Mouse (Mus musculus): ENCODE measurements around the gene Nr4a3. TPM values are rescaled to one million over a fixed set of nuclear protein-coding genes. Genes with fewer than 3 reads are reported as not detected.

The Nr4a3 gene
- polyA plus RNA-seq, 1 experiment from 2014 or later, result not detected

DNA sequence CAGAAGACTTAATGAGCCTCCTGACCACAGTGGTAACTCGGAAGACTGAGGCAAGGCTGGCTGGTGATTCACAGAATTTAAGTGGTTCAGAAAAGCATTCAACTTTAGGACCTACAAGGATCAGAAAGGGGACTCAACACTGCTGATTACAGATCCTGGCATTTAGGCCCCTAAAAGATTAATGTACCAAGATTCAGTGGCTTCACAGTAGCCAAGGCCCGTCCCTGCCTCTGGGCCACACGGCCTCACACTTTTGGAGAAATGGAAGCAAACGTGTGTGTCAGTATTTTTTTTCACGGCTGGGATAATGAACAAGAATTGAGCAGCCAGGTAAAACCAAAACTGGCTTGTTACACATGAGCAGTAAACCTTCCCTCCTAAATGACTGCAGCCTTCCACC lies 6.1 kb upstream of the Nr4a3 start:
- H3K36me3 ChIP-seq (ENCODE audit: control insufficient read depth, insufficient read depth, low read length), result no peaks in the 10 kb centered on the region
- no peak overlapping the region for H3K4me3 ChIP-seq (ENCODE audit: low read depth, low read length)
- H3K4me1 ChIP-seq (replicated peaks; ENCODE audit: control insufficient read depth, insufficient read depth, low read length), result peaks cover 6% of the 10 kb centered on the region; the same call in 1 of the 2 replicates
- no peak overlapping the region for H3K27ac ChIP-seq (ENCODE audit: low read depth)
- no peak for DNase-seq (ENCODE audit: low spot score)
- 84% methylated on average over 5 of the region's 5 CpGs for WGBS
- no peak overlapping the region for H3K9ac ChIP-seq (ENCODE audit: low read length)
- no peak for ATAC-seq (replicated peaks; ENCODE audit: low FRiP score, low TSS enrichment, low read depth)
- H3K9me3 ChIP-seq (ENCODE audit: control insufficient read depth, low read length), result no peaks in the 10 kb centered on the region
- H3K27me3 ChIP-seq (replicated peaks; ENCODE audit: control insufficient read depth, insufficient read depth, low read length), result no peaks in the 10 kb centered on the region
- H3K4me2 ChIP-seq (ENCODE audit: low read length), result no peak overlapping the region

DNA sequence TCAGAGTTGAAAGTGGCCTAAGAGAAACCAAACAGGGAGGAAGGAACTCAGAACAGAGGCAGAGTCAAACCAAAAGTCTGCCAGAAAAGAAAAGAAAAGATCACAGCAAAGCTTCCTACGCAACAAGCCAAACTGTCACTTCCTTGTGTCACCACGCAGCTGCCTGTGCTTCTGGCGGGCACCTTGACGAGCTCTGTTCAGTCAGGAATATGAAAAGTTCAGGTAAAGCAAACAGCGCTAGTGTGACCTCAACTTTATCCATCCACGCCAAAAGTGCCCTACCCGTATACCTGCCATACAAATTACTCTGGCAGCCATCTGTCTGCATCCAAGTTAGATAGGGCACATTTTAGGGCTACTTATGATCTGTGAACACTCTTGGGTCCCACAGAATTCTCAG lies 5.2 kb upstream of the Nr4a3 start:
- H3K27ac ChIP-seq (ENCODE audit: low read depth), result no peak overlapping the region
- ATAC-seq (replicated peaks; ENCODE audit: low FRiP score, low TSS enrichment, low read depth) (no peak), DNase-seq (ENCODE audit: low spot score) (no peak)
- no peaks in the 10 kb centered on the region for H3K27me3 ChIP-seq (replicated peaks; ENCODE audit: control insufficient read depth, insufficient read depth, low read length)
- no peak overlapping the region for H3K4me3 ChIP-seq (ENCODE audit: low read depth, low read length)
- 80% methylated on average over 7 of the region's 7 CpGs for WGBS
- H3K9me3 ChIP-seq (ENCODE audit: control insufficient read depth, low read length), result no peaks in the 10 kb centered on the region
- H3K4me2 ChIP-seq (ENCODE audit: low read length), result no peak overlapping the region
- H3K4me1 ChIP-seq (replicated peaks; ENCODE audit: control insufficient read depth, insufficient read depth, low read length), result peaks cover 11% of the 10 kb centered on the region; the same call in 1 of the 2 replicates
- no peak overlapping the region for H3K9ac ChIP-seq (ENCODE audit: low read length)
- no peaks in the 10 kb centered on the region for H3K36me3 ChIP-seq (ENCODE audit: control insufficient read depth, insufficient read depth, low read length)

GRCm38 (mm10) chr4:48042466-48042785 lies 2.5 kb upstream of the Nr4a3 start:
- 1% methylated on average over 4 of the region's 4 CpGs for WGBS
- DNase-seq (ENCODE audit: low spot score) (no peak), ATAC-seq (replicated peaks; ENCODE audit: low FRiP score, low TSS enrichment, low read depth) (no peak)
- H3K9ac ChIP-seq (ENCODE audit: low read length), result peak overlapping the region; percentile 85
- peak overlapping the region; percentile 99 for H3K4me2 ChIP-seq (ENCODE audit: low read length)
- peak overlapping the region; percentile 96 for H3K27ac ChIP-seq (ENCODE audit: low read depth)
- H3K9me3 ChIP-seq (ENCODE audit: control insufficient read depth, low read length), result no peaks in the 10 kb centered on the region
- H3K4me3 ChIP-seq (ENCODE audit: low read depth, low read length), result peak overlapping the region; percentile 70
- H3K4me1 ChIP-seq (replicated peaks; ENCODE audit: control insufficient read depth, insufficient read depth, low read length), result peaks cover 29% of the 10 kb centered on the region
- H3K36me3 ChIP-seq (ENCODE audit: control insufficient read depth, insufficient read depth, low read length), result no peaks in the 10 kb centered on the region
- peaks cover 23% of the 10 kb centered on the region for H3K27me3 ChIP-seq (replicated peaks; ENCODE audit: control insufficient read depth, insufficient read depth, low read length)

- peak overlapping the region; percentile 99 for H3K4me2 ChIP-seq (ENCODE audit: low read length)
- H3K4me3 ChIP-seq (ENCODE audit: low read depth, low read length), result peak overlapping the region; percentile 70
- H3K36me3 ChIP-seq (ENCODE audit: control insufficient read depth, insufficient read depth, low read length), result no peaks in the 10 kb centered on the region
- DNase-seq (ENCODE audit: low spot score) (peak; percentile 97), ATAC-seq (replicated peaks; ENCODE audit: low FRiP score, low TSS enrichment, low read depth) (peak; percentile 92)
- peaks cover 34% of the 10 kb centered on the region for H3K4me1 ChIP-seq (replicated peaks; ENCODE audit: control insufficient read depth, insufficient read depth, low read length)
- H3K27ac ChIP-seq (ENCODE audit: low read depth), result peak overlapping the region; percentile 96
- peak overlapping the region; percentile 85 for H3K9ac ChIP-seq (ENCODE audit: low read length)
- peaks cover 29% of the 10 kb centered on the region for H3K27me3 ChIP-seq (replicated peaks; ENCODE audit: control insufficient read depth, insufficient read depth, low read length)
- H3K9me3 ChIP-seq (ENCODE audit: control insufficient read depth, low read length), result no peaks in the 10 kb centered on the region
- WGBS, result under 1% methylated on average over 95 of the region's 105 CpGs
Observed at GRCm38 (mm10) chr4:48042786-48043701, 1.9 kb upstream of the Nr4a3 start.

GRCm38 (mm10) chr4:48044141-48044490 lies 837 bp upstream of the Nr4a3 start:
- Histone ChIP-seq H3K27me3 (replicated peaks; ENCODE audit: control insufficient read depth, insufficient read depth, low read length) (peaks cover 40% of the 10 kb centered on the region), H3K9ac (ENCODE audit: low read length) (peak overlapping the region; percentile 50; the same call in 1 of the 2 replicates), H3K27ac (ENCODE audit: low read depth) (peak overlapping the region; percentile 54), H3K4me2 (ENCODE audit: low read length) (peak overlapping the region; percentile 99), H3K36me3 (ENCODE audit: control insufficient read depth, insufficient read depth, low read length) (no peaks in the 10 kb centered on the region), H3K4me1 (replicated peaks; ENCODE audit: control insufficient read depth, insufficient read depth, low read length) (peaks cover 39% of the 10 kb centered on the region), H3K9me3 (ENCODE audit: control insufficient read depth, low read length) (no peaks in the 10 kb centered on the region), H3K4me3 (ENCODE audit: low read depth, low read length) (peak overlapping the region; percentile 70)
- under 1% methylated on average over 11 of the region's 11 CpGs for WGBS
- ATAC-seq (replicated peaks; ENCODE audit: low FRiP score, low TSS enrichment, low read depth) (no peak), DNase-seq (ENCODE audit: low spot score) (no peak)

GRCm38 (mm10) chr4:48045281-48045720 lies 348 bp downstream of the Nr4a3 start:
- Histone ChIP-seq H3K4me1 (replicated peaks; ENCODE audit: control insufficient read depth, insufficient read depth, low read length) (peaks cover 39% of the 10 kb centered on the region), H3K36me3 (ENCODE audit: control insufficient read depth, insufficient read depth, low read length) (no peaks in the 10 kb centered on the region), H3K4me2 (ENCODE audit: low read length) (peak overlapping the region; percentile 99), H3K9me3 (ENCODE audit: control insufficient read depth, low read length) (no peaks in the 10 kb centered on the region), H3K27me3 (replicated peaks; ENCODE audit: control insufficient read depth, insufficient read depth, low read length) (peaks cover 52% of the 10 kb centered on the region), H3K9ac (ENCODE audit: low read length) (peak overlapping the region; percentile 50), H3K4me3 (ENCODE audit: low read depth, low read length) (peak overlapping the region; percentile 70), H3K27ac (ENCODE audit: low read depth) (no peak overlapping the region)
- DNase-seq (ENCODE audit: low spot score) (peak; percentile 77), ATAC-seq (replicated peaks; ENCODE audit: low FRiP score, low TSS enrichment, low read depth) (no peak)
- WGBS, result under 1% methylated on average over 42 of the region's 42 CpGs

DNA sequence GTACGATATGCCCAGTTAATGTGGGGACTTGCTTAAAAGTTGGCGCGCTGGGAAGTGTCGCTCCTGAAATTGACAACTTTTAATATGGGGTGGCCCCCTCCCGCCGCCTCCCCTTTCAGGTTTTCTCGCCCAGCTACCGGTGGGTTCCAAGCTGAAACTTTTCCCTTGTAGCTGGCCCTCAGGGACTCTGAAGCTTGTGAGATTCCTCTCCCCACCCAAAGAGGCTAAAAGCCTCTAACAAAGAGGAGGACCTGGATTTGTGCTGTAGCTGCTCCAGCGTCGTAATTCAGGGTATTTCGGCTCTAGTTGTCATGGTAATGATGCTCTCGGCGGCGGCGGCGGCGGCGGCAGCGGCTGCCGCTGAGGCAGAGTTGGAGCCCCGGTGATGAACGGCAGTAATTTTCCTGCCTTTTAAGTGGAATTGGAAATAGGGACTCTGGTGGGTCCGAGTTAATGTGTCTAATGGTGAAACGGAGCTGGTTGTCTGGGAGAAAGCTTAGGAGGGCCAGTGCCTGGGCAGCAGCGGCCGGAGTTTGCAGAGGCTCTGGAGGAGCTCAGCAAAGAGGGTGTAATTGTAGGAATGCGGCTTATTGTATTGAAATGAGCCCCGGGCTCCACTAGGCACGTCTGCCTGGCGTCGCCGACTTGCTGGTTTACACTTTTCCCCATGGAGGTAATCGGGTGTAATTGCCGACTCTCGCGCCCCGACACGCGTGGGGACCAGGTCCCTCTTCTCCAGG lies 938 bp downstream of the Nr4a3 start:
- DNase-seq (ENCODE audit: low spot score) (peak; percentile 84), ATAC-seq (replicated peaks; ENCODE audit: low FRiP score, low TSS enrichment, low read depth) (no peak)
- Histone ChIP-seq H3K36me3 (ENCODE audit: control insufficient read depth, insufficient read depth, low read length) (no peaks in the 10 kb centered on the region), H3K9ac (ENCODE audit: low read length) (no peak overlapping the region; the same call in 1 of the 2 replicates), H3K4me2 (ENCODE audit: low read length) (peak overlapping the region; percentile 99), H3K4me3 (ENCODE audit: low read depth, low read length) (peak overlapping the region; percentile 70), H3K4me1 (replicated peaks; ENCODE audit: control insufficient read depth, insufficient read depth, low read length) (peaks cover 39% of the 10 kb centered on the region), H3K9me3 (ENCODE audit: control insufficient read depth, low read length) (no peaks in the 10 kb centered on the region), H3K27ac (ENCODE audit: low read depth) (no peak overlapping the region), H3K27me3 (replicated peaks; ENCODE audit: control insufficient read depth, insufficient read depth, low read length) (peaks cover 58% of the 10 kb centered on the region)
- under 1% methylated on average over 39 of the region's 39 CpGs for WGBS

DNA sequence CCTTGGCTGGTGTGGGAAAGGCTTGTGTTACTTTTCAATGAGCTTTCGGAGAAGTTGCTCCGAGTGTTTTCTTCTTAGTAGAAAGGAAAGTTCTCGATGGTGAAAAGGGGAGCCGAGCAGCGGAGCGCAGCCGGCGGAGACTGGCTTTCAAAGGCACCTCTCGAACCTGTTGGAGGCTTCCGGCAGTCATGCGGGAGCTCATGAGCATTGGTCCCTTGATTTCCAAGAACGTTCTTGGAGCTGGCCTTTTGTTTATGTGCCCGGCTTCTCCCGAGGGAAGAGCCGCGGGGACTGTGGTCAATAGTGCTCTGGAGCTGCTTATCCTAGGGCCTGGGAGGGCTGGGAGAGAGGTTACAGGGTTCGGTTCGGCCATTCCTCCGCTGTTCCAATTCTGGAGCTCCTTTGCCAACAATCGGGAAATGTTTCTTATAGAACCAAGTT lies 1.5 kb downstream of the Nr4a3 start:
- Histone ChIP-seq H3K9ac (ENCODE audit: low read length) (no peak overlapping the region), H3K4me1 (replicated peaks; ENCODE audit: control insufficient read depth, insufficient read depth, low read length) (peaks cover 40% of the 10 kb centered on the region), H3K36me3 (ENCODE audit: control insufficient read depth, insufficient read depth, low read length) (no peaks in the 10 kb centered on the region), H3K27ac (ENCODE audit: low read depth) (no peak overlapping the region), H3K4me3 (ENCODE audit: low read depth, low read length) (peak overlapping the region; percentile 70), H3K4me2 (ENCODE audit: low read length) (peak overlapping the region; percentile 99), H3K9me3 (ENCODE audit: control insufficient read depth, low read length) (no peaks in the 10 kb centered on the region), H3K27me3 (replicated peaks; ENCODE audit: control insufficient read depth, insufficient read depth, low read length) (peaks cover 64% of the 10 kb centered on the region)
- ATAC-seq (replicated peaks; ENCODE audit: low FRiP score, low TSS enrichment, low read depth) (no peak), DNase-seq (ENCODE audit: low spot score) (no peak)
- WGBS, result under 1% methylated on average over 20 of the region's 20 CpGs
